Mouse (Mus musculus) embryonic facial prominence, embryonic 11.5 days (tissue): ENCODE data around the gene Mib2. TPM values are rescaled to one million over a fixed set of nuclear protein-coding genes. Genes with fewer than 3 reads are reported as not detected.

ENCODE experiments used
- ATAC-seq: fragments of 200-750 bp; cut with Nextera tagmentation; replicated peaks from 2 replicates; pipeline ENCODE4 v1.8.0; 2017; ENCODE audit warnings: low read depth; ENCODE audit not compliant: insufficient number of reproducible peaks, low FRiP score, low TSS enrichment
- DNase-seq: peaks from one replicate; pipeline ENCODE4 v3.0.0-alpha.2; 2015; ENCODE audit warnings: low spot score
- H3K27ac ChIP-seq: fragments of 300-500 bp; sonication (generic); replicated peaks from 2 replicates; pipeline ENCODE4 v1.5.1; 2014; ENCODE audit warnings: mild to moderate bottlenecking, low read depth, low read length, control low read depth
- H3K27me3 ChIP-seq: fragments of 300-500 bp; sonication (generic); 2 replicates; pipeline ENCODE4 v1.6.1; 2014; ENCODE audit warnings: mild to moderate bottlenecking, low read length, moderate library complexity, mixed read lengths; ENCODE audit not compliant: control insufficient read depth, insufficient read depth
- H3K36me3 ChIP-seq: fragments of 300-500 bp; sonication (generic); replicated peaks from 2 replicates; pipeline ENCODE4 v1.6.1; 2014; ENCODE audit warnings: low read depth, mild to moderate bottlenecking, low read length, moderate library complexity, mixed read lengths; ENCODE audit not compliant: control insufficient read depth, insufficient read depth
- H3K4me1 ChIP-seq: fragments of 300-500 bp; sonication (generic); 2 replicates; pipeline ENCODE4 v1.6.1; 2014; ENCODE audit warnings: low read length, mixed read lengths; ENCODE audit not compliant: control insufficient read depth, insufficient read depth
- H3K4me2 ChIP-seq: fragments of 300-500 bp; sonication (generic); 2 replicates; pipeline ENCODE4 v1.6.1; 2014; ENCODE audit warnings: low read depth, mild to moderate bottlenecking, control low read depth, low read length, moderate library complexity
- H3K4me3 ChIP-seq: fragments of 300-500 bp; sonication (generic); 2 replicates; pipeline ENCODE4 v1.5.1; 2014; ENCODE audit warnings: low read depth, low read length, control low read depth
- H3K9ac ChIP-seq: fragments of 300-500 bp; sonication (generic); replicated peaks from 2 replicates; pipeline ENCODE4 v1.6.1; 2014; ENCODE audit warnings: mild to moderate bottlenecking, control low read depth, low read length
- H3K9me3 ChIP-seq: fragments of 300-500 bp; sonication (generic); replicated peaks from 2 replicates; pipeline ENCODE4 v1.6.1; 2016; ENCODE audit warnings: mild to moderate bottlenecking, low read length, inconsistent platforms, mixed read lengths; ENCODE audit not compliant: control insufficient read depth
- WGBS: fragments of 180-500 bp; shearing (Covaris S2); extraction: QIAGEN DNeasy Blood & Tissue Kit; methylation state at CpG from one replicate; pipeline ENCODE4 v1.1.7; 2014; 5-methylcytosine and 5-hydroxymethylcytosine counted together
- polyA plus RNA-seq: library from polyadenylated mRNA; unstranded; fragments of >200 nt; fragmentation: Nextera tagmentation; extraction: Ambion mirVana; gene quantifications from 2 replicates; pipeline ENCODE4 v1.2.1, GENCODE M21; 2014

The Mib2 gene
- polyA plus RNA-seq, 1 experiment from 2014 or later: 11.0 TPM

DNA sequence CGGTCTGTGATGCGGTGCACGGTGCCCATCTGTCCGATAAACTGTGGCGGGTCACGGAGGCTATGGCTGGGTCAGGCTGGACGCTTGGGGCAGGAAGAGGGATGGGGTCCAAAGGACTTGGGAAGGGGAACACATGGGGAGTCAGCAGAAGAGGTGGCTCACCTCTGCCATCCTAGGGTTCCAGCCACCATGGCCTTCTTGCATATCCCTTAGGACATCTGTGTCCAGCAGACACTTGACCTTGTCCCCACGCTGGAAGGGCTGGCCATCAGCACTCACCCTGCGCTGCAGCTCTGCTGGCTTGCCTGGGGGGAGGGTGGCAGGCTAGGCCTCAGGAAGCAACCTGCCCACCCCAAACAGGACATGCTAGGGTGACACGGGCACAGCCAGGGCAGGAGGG lies 10.0 kb downstream of the Mib2 start:
- Histone ChIP-seq H3K27me3 (peaks cover 18% of the 10 kb centered on the region), H3K4me1 (peaks cover 12% of the 10 kb centered on the region), H3K9ac (no peak overlapping the region), H3K36me3 (no peaks in the 10 kb centered on the region), H3K27ac (no peak overlapping the region), H3K9me3 (no peaks in the 10 kb centered on the region), H3K4me3 (no peak overlapping the region), H3K4me2 (no peak overlapping the region)
- DNase-seq (no peak), ATAC-seq (no peak)
- 88% methylated on average over 10 of the region's 10 CpGs for WGBS

DNA sequence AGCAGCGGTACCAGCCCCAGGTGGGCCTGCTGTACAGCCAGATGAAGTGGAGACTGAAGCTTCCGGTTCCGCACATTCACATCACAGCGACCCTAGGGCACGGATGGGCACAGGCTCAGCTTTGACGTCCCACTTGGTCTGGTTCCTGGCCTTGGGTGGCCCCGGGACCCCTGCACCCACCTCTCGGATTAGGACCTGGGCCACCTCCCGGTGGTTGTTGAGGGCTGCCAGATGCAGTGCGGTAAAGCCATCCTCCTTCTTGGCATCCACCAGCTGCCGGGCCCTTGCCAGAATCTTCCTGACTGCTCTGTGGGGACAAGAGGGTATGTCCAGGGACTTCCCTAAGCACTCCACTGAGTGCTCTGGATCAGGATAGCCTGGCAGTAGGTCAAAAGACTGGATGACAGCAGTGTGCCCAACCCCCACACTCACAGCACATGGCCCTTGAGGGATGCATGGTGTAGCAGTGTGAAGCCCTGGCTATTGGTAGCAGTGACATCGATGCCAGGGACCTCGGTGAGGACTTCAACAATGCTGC lies 12.7 kb downstream of the Mib2 start:
- Histone ChIP-seq H3K9me3 (no peaks in the 10 kb centered on the region), H3K4me3 (no peak overlapping the region), H3K27me3 (peaks cover 42% of the 10 kb centered on the region), H3K4me1 (peaks cover 22% of the 10 kb centered on the region), H3K36me3 (no peaks in the 10 kb centered on the region), H3K4me2 (no peak overlapping the region), H3K27ac (no peak overlapping the region), H3K9ac (no peak overlapping the region)
- 89% methylated on average over 13 of the region's 13 CpGs for WGBS
- DNase-seq (no peak), ATAC-seq (no peak)

DNA sequence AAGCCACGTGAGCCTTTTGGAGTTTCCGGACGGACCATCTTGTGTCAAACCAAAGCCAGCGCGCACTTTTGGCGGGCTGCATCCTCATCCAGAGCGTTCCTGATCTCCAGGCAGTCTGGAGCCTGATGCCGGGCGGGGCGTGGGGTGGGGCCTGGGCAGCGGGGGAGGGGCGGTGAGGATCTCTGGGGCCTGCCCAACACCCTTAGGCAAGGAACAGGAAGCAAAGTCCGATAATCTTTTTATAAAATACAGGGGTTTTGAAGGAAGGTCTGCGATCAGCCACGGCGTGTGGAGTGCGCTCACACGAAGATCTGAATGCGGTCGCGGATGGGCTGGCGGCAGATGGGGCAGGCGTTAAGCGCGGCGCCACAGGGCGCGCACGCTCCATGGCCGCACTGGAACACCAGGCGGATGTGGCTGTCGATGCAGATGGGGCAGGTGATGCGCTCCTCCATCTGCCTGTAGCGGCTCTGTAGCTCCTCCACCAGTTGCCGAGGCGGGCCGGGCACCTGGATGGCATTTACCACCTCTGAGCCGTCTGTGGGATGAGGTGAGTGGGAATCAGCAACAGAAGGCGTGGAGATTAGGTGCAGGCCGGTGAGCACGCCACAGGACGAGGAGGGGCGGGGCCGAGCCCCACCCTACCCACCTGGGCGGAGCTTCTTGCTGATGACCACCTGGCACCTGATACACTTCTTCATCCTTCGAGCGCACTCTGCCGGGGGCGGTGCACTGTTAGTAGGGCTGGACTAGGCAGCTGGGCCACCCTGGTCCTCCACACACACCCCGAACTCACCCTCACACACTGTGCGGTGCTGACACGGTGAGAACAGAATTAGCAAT lies 14.3 kb downstream of the Mib2 start:
- H3K9me3 ChIP-seq: no peaks in the 10 kb centered on the region
- peak overlapping the region; percentile 42 for H3K4me3 ChIP-seq
- H3K9ac ChIP-seq: peak overlapping the region; percentile 56
- DNase-seq: peak; percentile 73
- peak overlapping the region; percentile 95 for H3K4me2 ChIP-seq
- peak; percentile 57 for ATAC-seq
- H3K27me3 ChIP-seq: peaks cover 42% of the 10 kb centered on the region
- H3K36me3 ChIP-seq: peaks cover 3% of the 10 kb centered on the region
- H3K27ac ChIP-seq: no peak overlapping the region
- 2% methylated on average over 52 of the region's 52 CpGs for WGBS
- H3K4me1 ChIP-seq: peaks cover 22% of the 10 kb centered on the region

DNA sequence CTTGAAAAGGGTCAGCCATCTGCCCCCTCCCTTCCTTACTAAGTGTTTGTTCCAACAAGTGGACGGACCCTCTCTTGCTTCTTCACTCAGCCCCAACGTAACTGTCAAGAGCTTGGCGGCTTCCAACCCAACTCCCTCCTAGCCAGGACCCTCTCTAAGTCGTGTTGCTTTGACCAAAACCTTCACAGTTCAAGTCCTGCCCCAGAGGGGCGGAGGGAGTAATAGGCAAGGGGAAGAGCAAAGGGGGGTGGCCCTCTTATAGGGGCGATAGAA lies 14.9 kb downstream of the Mib2 start:
- H3K4me2 ChIP-seq: peak overlapping the region; percentile 95
- ATAC-seq (no peak), DNase-seq (no peak)
- peaks cover 6% of the 10 kb centered on the region for H3K36me3 ChIP-seq
- peak overlapping the region; percentile 42 for H3K4me3 ChIP-seq
- WGBS: 3% methylated on average over 6 of the region's 6 CpGs
- H3K9ac ChIP-seq: no peak overlapping the region; the same call in none of the 2 replicates
- H3K9me3 ChIP-seq: no peaks in the 10 kb centered on the region
- H3K4me1 ChIP-seq: peaks cover 22% of the 10 kb centered on the region
- H3K27me3 ChIP-seq: peaks cover 42% of the 10 kb centered on the region
- H3K27ac ChIP-seq: no peak overlapping the region

DNA sequence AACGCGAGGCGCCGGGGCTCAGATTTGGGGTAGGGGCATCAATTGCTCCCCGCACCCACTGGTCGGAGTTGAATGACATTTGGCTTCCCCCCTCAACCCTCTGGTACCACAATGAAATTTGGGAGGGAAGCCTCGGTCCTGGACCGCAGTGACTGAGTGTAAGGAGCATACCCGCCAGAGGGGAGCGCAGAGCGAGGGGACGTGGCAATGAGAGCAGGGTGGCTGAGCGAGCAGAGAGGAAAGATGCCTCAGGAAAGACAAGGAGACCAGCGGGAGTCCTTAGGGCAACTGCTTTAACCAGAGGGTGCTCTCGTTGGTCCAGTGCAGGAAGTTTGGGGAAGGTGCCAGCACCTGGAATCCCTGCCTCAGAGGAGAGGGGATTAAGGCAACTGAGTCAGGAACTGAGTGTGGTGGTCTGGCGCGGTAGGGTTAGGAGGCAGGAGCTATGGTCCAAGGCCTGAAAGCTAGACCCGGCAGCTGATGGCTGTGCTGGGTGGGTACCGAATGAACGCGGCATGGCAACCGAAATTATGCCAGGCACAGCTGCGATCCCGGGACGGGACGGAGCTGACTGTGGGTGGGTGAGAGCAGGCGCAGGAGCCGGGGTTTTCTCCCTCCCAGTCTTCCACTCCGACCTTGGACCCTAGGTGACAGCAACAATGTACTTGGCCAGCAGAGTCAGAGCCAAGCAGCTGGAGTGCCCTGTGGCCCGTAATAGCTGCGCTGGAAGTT lies 15.4 kb downstream of the Mib2 start:
- peak; percentile 58 for DNase-seq
- Histone ChIP-seq H3K27ac (no peak overlapping the region), H3K27me3 (peaks cover 42% of the 10 kb centered on the region), H3K4me2 (peak overlapping the region; percentile 95), H3K9me3 (no peaks in the 10 kb centered on the region), H3K4me1 (peaks cover 22% of the 10 kb centered on the region), H3K9ac (peak overlapping the region; percentile 69), H3K36me3 (peaks cover 6% of the 10 kb centered on the region), H3K4me3 (peak overlapping the region; percentile 42)
- WGBS: 2% methylated on average over 31 of the region's 31 CpGs
- peak; percentile 20 for ATAC-seq

DNA sequence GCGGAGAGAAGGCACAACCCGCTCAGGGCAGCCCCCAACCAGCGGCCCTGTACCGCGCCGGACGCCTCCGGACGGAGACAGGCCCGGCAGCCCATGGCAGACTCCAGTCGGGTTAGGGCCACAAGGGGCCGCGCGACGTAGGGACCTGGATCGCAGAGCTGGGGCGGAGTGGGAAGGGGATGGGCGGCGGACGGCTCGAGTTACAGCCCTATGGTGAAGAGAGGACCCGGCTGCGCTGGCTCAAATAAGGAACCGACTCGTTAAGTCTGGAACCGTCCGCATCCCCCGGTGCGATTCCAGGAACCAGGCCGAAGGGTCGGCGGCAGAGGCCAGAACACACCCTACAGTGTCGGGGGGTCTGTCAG lies 15.9 kb downstream of the Mib2 start, which contains the start of gene Mmp23:
Gene Mmp23, minus strand, starts transcription at position 299 of the 365 bp plus-strand sequence.
- peak; percentile 74 for DNase-seq
- H3K27me3 ChIP-seq: peaks cover 42% of the 10 kb centered on the region
- under 1% methylated on average over 33 of the region's 33 CpGs for WGBS
- H3K27ac ChIP-seq: no peak within 1 kb of the TSS
- ATAC-seq: peak; percentile 70
- peaks cover 22% of the 10 kb centered on the region for H3K4me1 ChIP-seq
- H3K9me3 ChIP-seq: no peaks in the 10 kb centered on the region
- H3K4me2 ChIP-seq: peak within 1 kb of the TSS; percentile 95
- peak within 1 kb of the TSS; percentile 69 for H3K9ac ChIP-seq
- peaks cover 6% of the 10 kb centered on the region for H3K36me3 ChIP-seq
- peak within 1 kb of the TSS; percentile 42 for H3K4me3 ChIP-seq

DNA sequence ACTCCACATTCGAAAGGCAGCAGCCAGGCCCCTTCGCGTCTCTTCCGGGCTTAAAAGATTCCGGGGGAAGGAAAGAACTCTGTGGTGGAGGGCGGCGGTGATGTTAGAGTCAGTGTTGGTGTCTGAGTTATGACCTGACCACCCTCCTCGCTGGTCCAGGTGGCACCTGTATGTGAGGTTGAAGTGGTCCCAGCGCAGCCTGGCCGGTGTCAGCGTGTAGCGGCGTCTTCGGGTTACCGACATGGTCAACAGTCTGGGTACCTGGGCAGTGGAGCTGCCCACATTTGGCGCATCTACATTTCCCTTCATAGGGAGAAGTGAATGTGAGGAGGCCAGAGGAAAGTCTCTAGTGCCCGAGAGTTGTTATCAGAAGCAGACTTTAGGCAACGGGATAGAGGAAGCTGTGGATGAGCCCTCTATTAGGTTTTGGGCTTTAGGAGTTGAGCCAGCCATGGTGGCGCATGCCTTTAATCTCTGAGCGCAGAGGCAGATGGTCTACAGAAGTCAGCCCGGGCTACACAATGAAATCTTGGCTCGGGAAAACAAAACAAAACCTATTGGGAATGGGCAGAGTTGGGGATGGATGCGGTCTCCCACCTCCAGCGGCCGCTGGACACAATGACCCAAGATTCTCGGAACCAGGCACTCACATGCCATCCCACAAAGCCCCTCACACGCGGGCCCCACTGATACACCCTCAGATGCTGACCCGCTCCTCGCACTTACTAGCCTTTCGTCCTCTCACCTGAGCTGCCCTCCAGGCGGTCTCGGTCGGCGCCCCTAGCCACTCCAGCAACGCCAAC lies 16.5 kb downstream of the Mib2 start:
- ATAC-seq (no peak), DNase-seq (no peak)
- H3K4me3 ChIP-seq: peak overlapping the region; percentile 42
- H3K9ac ChIP-seq: peak overlapping the region; percentile 69
- H3K27me3 ChIP-seq: peaks cover 42% of the 10 kb centered on the region
- H3K9me3 ChIP-seq: no peaks in the 10 kb centered on the region
- H3K36me3 ChIP-seq: peaks cover 7% of the 10 kb centered on the region
- H3K4me1 ChIP-seq: peaks cover 22% of the 10 kb centered on the region
- 16% methylated on average over 36 of the region's 36 CpGs for WGBS
- peak overlapping the region; percentile 95 for H3K4me2 ChIP-seq
- H3K27ac ChIP-seq: no peak overlapping the region
